Mouse (Mus musculus) cortical plate, adult 2 months (tissue): Measurements from ENCODE around the gene Mixl1. TPM values are rescaled to one million over a fixed set of nuclear protein-coding genes. Genes with fewer than 3 reads are reported as not detected.

Source experiments
- H3K27ac ChIP-seq: fragments of 200-500 bp; 2 replicates; pipeline ENCODE4 v1.5.1; 2012; ENCODE audit warnings: low read length, control low read depth, inconsistent platforms; ENCODE audit not compliant: insufficient read depth
- H3K4me1 ChIP-seq: fragments of 200-500 bp; 2 replicates; pipeline ENCODE4 v1.6.1; 2011; ENCODE audit warnings: low read length; ENCODE audit not compliant: control insufficient read depth, insufficient read depth
- H3K4me3 ChIP-seq: fragments of 200-500 bp; 2 replicates; pipeline ENCODE4 v1.5.1; 2011; ENCODE audit warnings: mild to moderate bottlenecking, low read length, control low read depth; ENCODE audit not compliant: insufficient read depth
- CTCF ChIP-seq: fragments of 200-500 bp; IDR thresholded peaks from 2 replicates; pipeline ENCODE4 v1.5.1; 2011; ENCODE audit warnings: mild to moderate bottlenecking, control low read depth, low read length; ENCODE audit not compliant: insufficient read depth; ENCODE audit errors: extremely low read depth
- POLR2A ChIP-seq: fragments of 200-500 bp; IDR thresholded peaks from 2 replicates; pipeline ENCODE4 v1.6.1; 2011; ENCODE audit warnings: mild to moderate bottlenecking, low read length, control low read depth; ENCODE audit not compliant: insufficient read depth; ENCODE audit errors: extremely low read depth
- polyA plus RNA-seq: library from polyadenylated mRNA; depleted of rRNA; stranded (reverse); fragments of >200 nt; gene quantifications from 2 replicates; pipeline ENCODE4 v1.2.3, GENCODE M21; 2012; rRNA removed

The Mixl1 gene
- polyA plus RNA-seq, 1 experiment = not detected

DNA sequence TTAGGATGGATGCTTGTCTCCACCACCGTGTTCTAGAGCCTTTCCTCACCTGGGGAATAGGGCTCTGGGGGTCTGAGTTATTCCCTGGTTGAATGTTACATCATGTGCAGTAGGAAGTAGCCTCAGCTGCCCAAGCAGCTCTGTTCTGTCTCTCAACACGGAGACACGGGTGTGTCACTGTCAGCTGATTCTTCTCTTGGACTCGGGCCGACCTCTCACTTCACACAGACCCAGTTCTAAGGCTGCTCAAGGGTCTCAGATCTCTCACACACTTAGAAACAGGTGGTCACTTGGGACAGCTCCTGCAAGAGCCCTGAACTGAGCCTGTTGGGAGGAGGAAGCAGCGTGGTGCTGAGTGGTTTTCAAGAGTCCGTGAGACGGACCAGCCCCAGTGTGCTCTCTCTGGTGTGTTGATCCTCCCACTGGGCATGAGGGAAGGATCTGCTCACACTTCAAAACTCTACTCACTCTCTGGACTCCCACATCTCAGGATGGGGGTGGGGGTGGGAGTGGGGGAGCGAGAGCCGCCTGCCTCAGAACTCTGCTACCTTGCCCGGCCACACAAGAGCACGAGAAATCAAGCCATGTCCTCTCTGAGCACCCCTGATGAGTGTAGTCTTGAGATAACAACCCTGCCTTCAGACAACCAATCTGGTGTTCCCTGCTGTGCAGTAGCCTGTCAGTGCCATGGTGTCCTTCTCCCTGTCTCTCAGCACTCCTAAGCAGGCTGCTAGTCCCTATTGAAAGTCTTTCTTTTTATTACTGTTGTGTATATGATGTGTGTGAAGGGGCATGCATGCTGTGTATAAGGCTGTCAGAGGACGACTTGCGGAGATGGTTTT lies 12.3 kb upstream of the Mixl1 start:
- Histone ChIP-seq H3K4me1 (no peaks in the 10 kb centered on the region), H3K4me3 (no peak overlapping the region), H3K27ac (no peak overlapping the region)
- no peak for TF ChIP-seq POLR2A
- TF ChIP-seq CTCF = no peak

- H3K4me3 ChIP-seq = no peak overlapping the region
- no peak overlapping the region for H3K27ac ChIP-seq
- no peak for TF ChIP-seq CTCF
- TF ChIP-seq POLR2A = no peak
- no peaks in the 10 kb centered on the region for H3K4me1 ChIP-seq
These were observed 11.0 kb upstream of the Mixl1 start for GRCm38 (mm10) chr1:180707813-180708212.

- H3K27ac ChIP-seq = no peak overlapping the region
- no peak for TF ChIP-seq POLR2A
- TF ChIP-seq CTCF = no peak
- no peaks in the 10 kb centered on the region for H3K4me1 ChIP-seq
- H3K4me3 ChIP-seq = no peak overlapping the region
These were observed 10.5 kb upstream of the Mixl1 start for GRCm38 (mm10) chr1:180707368-180707767.

DNA sequence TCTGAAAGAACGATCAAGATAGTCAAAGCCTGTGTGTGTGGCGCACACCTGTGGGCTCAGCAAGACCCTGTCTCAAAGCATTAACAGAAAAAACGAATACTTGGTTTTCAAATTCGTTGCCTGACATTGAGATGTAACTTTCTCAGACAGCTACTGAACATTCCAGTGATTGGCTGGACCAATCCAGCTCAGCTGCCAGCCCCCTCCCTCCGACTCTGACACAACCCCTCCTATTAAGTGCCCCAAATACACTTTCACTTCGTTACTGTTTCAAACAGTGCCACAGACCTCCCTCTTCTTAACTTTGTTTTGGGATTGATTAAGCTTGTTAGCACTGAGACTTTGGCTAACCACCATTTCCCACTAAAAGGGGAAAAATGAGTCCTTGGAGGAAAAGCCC lies 6.6 kb upstream of the Mixl1 start:
- no peak overlapping the region for H3K27ac ChIP-seq
- H3K4me3 ChIP-seq = no peak overlapping the region
- TF ChIP-seq CTCF (no peak), POLR2A (no peak)
- no peaks in the 10 kb centered on the region for H3K4me1 ChIP-seq

DNA sequence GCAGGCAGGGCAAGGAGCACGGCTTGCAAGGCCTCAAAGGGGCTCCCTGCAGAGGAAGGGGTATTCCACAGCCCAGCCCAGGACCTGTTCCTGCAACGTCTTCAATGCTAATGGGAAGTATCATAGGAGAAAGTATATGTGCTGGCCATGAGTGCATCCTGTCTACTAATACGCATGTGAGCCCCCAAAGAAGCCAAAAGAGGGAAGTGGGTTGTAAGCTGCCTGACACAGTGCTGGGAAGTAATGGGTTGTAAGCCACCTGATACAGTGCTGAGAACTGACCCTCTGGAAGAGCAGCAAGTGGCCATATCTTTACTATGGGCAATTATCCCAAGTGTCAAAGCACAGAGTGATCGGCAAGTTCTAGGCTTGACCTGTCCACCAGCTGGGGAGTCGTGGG lies 1.2 kb upstream of the Mixl1 start:
- Histone ChIP-seq H3K4me1 (no peaks in the 10 kb centered on the region), H3K27ac (no peak overlapping the region), H3K4me3 (no peak overlapping the region)
- TF ChIP-seq POLR2A (no peak), CTCF (no peak)

DNA sequence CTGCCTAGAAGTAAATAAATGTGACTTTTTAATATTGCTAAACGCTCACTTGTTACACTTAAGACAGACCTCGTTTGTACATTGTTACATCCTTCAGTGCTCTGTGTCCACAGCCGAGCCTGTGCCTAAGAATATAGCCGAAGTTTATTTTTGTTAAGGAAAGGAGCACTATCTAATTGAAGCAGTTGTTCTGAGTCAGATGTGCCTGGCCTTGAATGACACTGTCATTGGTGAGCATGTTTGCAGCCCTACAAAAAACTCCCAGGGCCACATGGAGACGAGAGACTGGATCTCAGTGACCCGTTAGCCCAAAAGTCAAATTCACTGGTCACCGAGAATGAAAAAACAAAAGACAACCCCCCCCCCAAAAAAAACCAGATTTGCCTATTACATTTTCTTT lies 5.5 kb downstream of the Mixl1 start:
- no peak for TF ChIP-seq POLR2A
- no peak for TF ChIP-seq CTCF
- no peak overlapping the region for H3K4me3 ChIP-seq

More for the DNA sequence above, 5.5 kb downstream of the Mixl1 start:
- H3K4me1 ChIP-seq = no peaks in the 10 kb centered on the region
- H3K27ac ChIP-seq = no peak overlapping the region

Other genes starting within 250 kb of the Mixl1 start
- gene Stum, start 213.5 kb downstream of the Mixl1 start, polyA plus RNA-seq = 93.7 and 100 TPM in 2 replicates
- 55.9 and 62.9 TPM in 2 replicates for gene Parp1, start 128.1 kb downstream of the Mixl1 start, polyA plus RNA-seq
- 2.6 and 2.8 TPM in 2 replicates for gene Lin9, start 55.9 kb downstream of the Mixl1 start, polyA plus RNA-seq
- gene Acbd3, start 29.0 kb upstream of the Mixl1 start, polyA plus RNA-seq = 22.0 and 22.5 TPM in 2 replicates
- gene H3f3a, start 116.9 kb upstream of the Mixl1 start, polyA plus RNA-seq = 334 and 359 TPM in 2 replicates
- 16.1 and 16.2 TPM in 2 replicates for gene Sde2, start 154.1 kb upstream of the Mixl1 start, polyA plus RNA-seq
- 1.2 and 1.9 TPM in 2 replicates for gene Lefty2, start 196.1 kb upstream of the Mixl1 start, polyA plus RNA-seq
- gene Pycr2, start 207.3 kb upstream of the Mixl1 start, polyA plus RNA-seq = 36.6 and 38.0 TPM in 2 replicates
- 1.5 and 8.1 TPM in 2 replicates for gene Lefty1, start 238.0 kb upstream of the Mixl1 start, polyA plus RNA-seq
- 48.2 and 64.1 TPM in 2 replicates for gene Tmem63a, start 245.3 kb upstream of the Mixl1 start, polyA plus RNA-seq